ENCODE assay signal across 8 mouse cellular contexts in genomic region chr12:33302070-33302469, GRCm38 (mm10).
DNase-seq lines count a peak whose midpoint lies in the region; ATAC-seq and TF ChIP-seq lines count a peak whose summit lies in the region.

No protein-coding gene starts in this region.

- H3K36me3 ChIP-seq in embryonic facial prominence, embryonic 11.5 days (replicated peaks; ENCODE audit: control insufficient read depth, insufficient read depth, low read depth, low read length), result no peaks in the 10 kb centered on the region
- no peaks in the 10 kb centered on the region for H3K36me3 ChIP-seq in kidney, adult 2 months (ENCODE audit: control insufficient read depth, insufficient read depth, low read length)
- H3K36me3 ChIP-seq in liver, embryonic 12.5 days, result no peaks in the 10 kb centered on the region
- no peaks in the 10 kb centered on the region for H3K36me3 ChIP-seq in myocyte (ENCODE audit: control insufficient read depth, insufficient read depth)

- H3K9me3 ChIP-seq in embryonic facial prominence, embryonic 11.5 days (replicated peaks; ENCODE audit: control insufficient read depth, low read length), result no peaks in the 10 kb centered on the region
- H3K9me3 ChIP-seq in liver, embryonic 12.5 days (replicated peaks), result no peaks in the 10 kb centered on the region

- peak overlapping the region; percentile 40 for H3K4me3 ChIP-seq in embryonic facial prominence, embryonic 11.5 days (ENCODE audit: low read depth, low read length)
- H3K4me3 ChIP-seq in kidney, adult 2 months (ENCODE audit: insufficient read depth, low read depth, low read length), result peak overlapping the region; percentile 61
- H3K4me3 ChIP-seq in liver, embryonic 12.5 days, result peak overlapping the region; percentile 70
- H3K4me3 ChIP-seq in myocyte, result peak overlapping the region; percentile 56

- H3K27me3 ChIP-seq in embryonic facial prominence, embryonic 11.5 days (ENCODE audit: control insufficient read depth, insufficient read depth, low read length), result no peaks in the 10 kb centered on the region
- no peaks in the 10 kb centered on the region for H3K27me3 ChIP-seq in kidney, adult 2 months (replicated peaks; ENCODE audit: control insufficient read depth, insufficient read depth, low read length)
- no peaks in the 10 kb centered on the region for H3K27me3 ChIP-seq in liver, embryonic 12.5 days (replicated peaks)
- H3K27me3 ChIP-seq in myocyte (ENCODE audit: control insufficient read depth, insufficient read depth, insufficient read length), result no peaks in the 10 kb centered on the region

- H3ac ChIP-seq in myocyte (ENCODE audit: control insufficient read depth, insufficient read length), result no peak overlapping the region

- H3K9ac ChIP-seq in embryonic facial prominence, embryonic 11.5 days (replicated peaks; ENCODE audit: low read length), result no peak overlapping the region
- peak overlapping the region; percentile 81 for H3K9ac ChIP-seq in liver, embryonic 12.5 days

- DNase-seq in right cerebral cortex, postnatal 25 days, result peak; percentile 24
- no peak for DNase-seq in right cerebral cortex, postnatal 14 days
- peak; percentile 78 for DNase-seq in embryonic facial prominence, embryonic 11.5 days (ENCODE audit: low spot score)
- peak; percentile 75 for DNase-seq in heart, adult 8-10 months (ENCODE audit: low spot score)
- DNase-seq in kidney, adult 2 months, result peak; percentile 93
- DNase-seq in testis, postnatal 10 days (ENCODE audit: low spot score), result peak; percentile 50

- no peak for TF ChIP-seq CTCF in kidney, adult 2 months (conservative IDR thresholded peaks at IDR 0.05; ENCODE audit: insufficient read depth, insufficient read length, low read depth, low read length)

- TF ChIP-seq POLR2A in kidney, adult 2 months (IDR thresholded peaks at IDR 0.05; ENCODE audit: low read depth, low read length), result no peak
- no peak for TF ChIP-seq POLR2A in myocyte (IDR thresholded peaks at IDR 0.05; ENCODE audit: insufficient read length, low read depth)

- WGBS in embryonic facial prominence, embryonic 11.5 days, result under 1% methylated on average over 14 of the region's 14 CpGs
- under 1% methylated on average over 14 of the region's 14 CpGs for WGBS in kidney, adult 2 months
- WGBS in liver, embryonic 12.5 days (ENCODE audit: insufficient replicate concordance), result under 1% methylated on average over 14 of the region's 14 CpGs

- H3K79me2 ChIP-seq in myocyte (ENCODE audit: control insufficient read depth, insufficient read depth), result no peaks in the 10 kb centered on the region

- no peaks in the 10 kb centered on the region for H3K4me1 ChIP-seq in embryonic facial prominence, embryonic 11.5 days (ENCODE audit: control insufficient read depth, insufficient read depth, low read length)
- H3K4me1 ChIP-seq in kidney, adult 2 months (ENCODE audit: control insufficient read depth, insufficient read depth, low read length), result peaks cover 14% of the 10 kb centered on the region; the same call in 1 of the 2 replicates
- peaks cover 45% of the 10 kb centered on the region for H3K4me1 ChIP-seq in liver, embryonic 12.5 days

- H3K27ac ChIP-seq in embryonic facial prominence, embryonic 11.5 days (replicated peaks; ENCODE audit: low read depth, low read length), result no peak overlapping the region
- peak overlapping the region; percentile 54 for H3K27ac ChIP-seq in kidney, adult 2 months (ENCODE audit: insufficient read depth, low read depth, low read length)
- H3K27ac ChIP-seq in liver, embryonic 12.5 days, result peak overlapping the region; percentile 88

- peak overlapping the region; percentile 84 for H3K4me2 ChIP-seq in embryonic facial prominence, embryonic 11.5 days (ENCODE audit: low read depth, low read length)
- peak overlapping the region; percentile 86 for H3K4me2 ChIP-seq in liver, embryonic 12.5 days
- H3K4me2 ChIP-seq in myocyte (ENCODE audit: low read depth), result peak overlapping the region; percentile 93

- ATAC-seq in embryonic facial prominence, embryonic 11.5 days (replicated peaks; ENCODE audit: insufficient number of reproducible peaks, low FRiP score, low TSS enrichment, low read depth), result peak; percentile 83
- peak; percentile 67 for ATAC-seq in liver, embryonic 12.5 days

TF ChIP-seq in myocyte, 11 proteins besides CTCF, POLR2A, EP300 and RAD21:
- TF ChIP-seq MYOG (IDR thresholded peaks at IDR 0.05; ENCODE audit: control insufficient read depth in 1 of 3, insufficient read depth in 1 of 3, insufficient read length in 2 of 3, low read depth in 2 of 3) (peak in 1 of 3 experiments; percentile 50), MAX (IDR thresholded peaks at IDR 0.05; ENCODE audit: low read depth) (no peak), USF1 (IDR thresholded peaks at IDR 0.05; ENCODE audit: low read depth) (no peak)
